Mouse (Mus musculus): ENCODE measurements around the gene Zscan21.

- TF ChIP-seq CTCF (IDR thresholded peaks at IDR 0.05; ENCODE audit: low read depth) (no peak), EP300 (optimal IDR thresholded peaks at IDR 0.05) (no peak)
Observed at GRCm38 (mm10) chr5:138154390-138154789, 37.7 kb downstream of the Zscan21 start.

Measured in stomach, postnatal 0 days (tissue).